Mouse (Mus musculus) embryonic facial prominence, embryonic 10.5 days (tissue): ENCODE measurements around the gene Mfsd4a. TPM values are rescaled to one million over a fixed set of nuclear protein-coding genes. Genes with fewer than 3 reads are reported as not detected.

Source experiments
- DNase-seq: peaks from one replicate; pipeline ENCODE4 v3.0.0-alpha.2; 2017; ENCODE audit warnings: low spot score
- H3K27ac ChIP-seq: fragments of 300-500 bp; sonication (generic); replicated peaks from 2 replicates; pipeline ENCODE4 v1.5.1; 2016; ENCODE audit warnings: mild to moderate bottlenecking
- H3K27me3 ChIP-seq: fragments of 300-500 bp; sonication (generic); replicated peaks from 2 replicates; pipeline ENCODE4 v1.6.1; 2016; ENCODE audit warnings: low read depth, mild to moderate bottlenecking; ENCODE audit not compliant: poor library complexity, severe bottlenecking
- H3K36me3 ChIP-seq: fragments of 300-500 bp; sonication (generic); replicated peaks from 2 replicates; pipeline ENCODE4 v1.6.1; 2016; ENCODE audit warnings: mild to moderate bottlenecking, moderate library complexity
- H3K4me1 ChIP-seq: fragments of 300-500 bp; sonication (generic); 2 replicates; pipeline ENCODE4 v1.6.1; 2016
- H3K4me3 ChIP-seq: fragments of 300-500 bp; sonication (generic); 2 replicates; pipeline ENCODE4 v1.5.1; 2016; ENCODE audit warnings: mild to moderate bottlenecking, moderate library complexity
- H3K9me3 ChIP-seq: fragments of 300-500 bp; sonication (generic); 2 replicates; pipeline ENCODE4 v1.6.1; 2016; ENCODE audit warnings: mild to moderate bottlenecking
- WGBS: fragments of 180-500 bp; shearing (Covaris S2); methylation state at CpG from one replicate; pipeline ENCODE4 v1.1.7; 2016; 5-methylcytosine and 5-hydroxymethylcytosine counted together
- polyA plus RNA-seq: library from polyadenylated mRNA; unstranded; fragments of >200 nt; fragmentation: Nextera tagmentation; extraction: Ambion mirVana; gene quantifications from 2 replicates; pipeline ENCODE4 v1.2.1, GENCODE M21; 2016

Mfsd4a gene
- polyA plus RNA-seq, 1 experiment from 2014 or later: 12.5 TPM

DNA sequence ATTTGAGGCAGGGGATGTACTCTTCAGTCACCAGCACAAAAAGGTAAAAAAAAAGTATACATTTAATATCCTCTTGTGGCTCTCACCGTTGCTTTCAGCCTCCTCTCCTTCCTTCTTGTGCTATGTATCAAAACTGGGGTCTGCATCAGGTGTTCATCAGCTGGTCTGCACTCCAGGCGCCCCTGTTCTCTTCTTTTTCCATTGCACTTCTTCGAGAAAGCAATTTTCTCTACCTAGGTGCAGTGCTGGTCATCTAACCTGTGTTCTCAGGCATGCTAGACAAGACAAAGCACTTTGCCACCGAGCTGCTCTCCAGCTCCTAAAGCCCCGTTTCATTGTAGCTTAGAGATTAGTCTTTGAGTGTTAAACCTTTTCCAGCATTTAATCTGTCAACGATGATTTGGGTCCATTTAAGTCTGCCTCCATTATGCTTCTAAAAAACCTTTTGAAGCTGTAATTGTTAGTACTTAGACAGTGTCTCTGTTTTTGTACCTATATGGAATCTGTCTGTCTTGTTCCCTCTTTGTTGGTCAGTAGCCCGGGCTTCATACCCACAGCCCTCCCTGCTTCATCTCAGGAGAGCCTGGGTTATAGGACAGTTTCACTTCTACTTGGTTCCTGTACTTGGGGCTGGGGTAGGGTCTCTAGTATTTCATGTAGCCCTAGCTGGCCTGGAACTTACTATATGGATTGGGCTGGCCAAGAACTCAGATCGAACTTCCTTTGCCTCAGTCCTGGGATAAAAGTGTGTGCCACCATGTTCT lies 58.8 kb downstream of the Mfsd4a start:
- 49% methylated on average over 8 of the region's 8 CpGs for WGBS

DNA sequence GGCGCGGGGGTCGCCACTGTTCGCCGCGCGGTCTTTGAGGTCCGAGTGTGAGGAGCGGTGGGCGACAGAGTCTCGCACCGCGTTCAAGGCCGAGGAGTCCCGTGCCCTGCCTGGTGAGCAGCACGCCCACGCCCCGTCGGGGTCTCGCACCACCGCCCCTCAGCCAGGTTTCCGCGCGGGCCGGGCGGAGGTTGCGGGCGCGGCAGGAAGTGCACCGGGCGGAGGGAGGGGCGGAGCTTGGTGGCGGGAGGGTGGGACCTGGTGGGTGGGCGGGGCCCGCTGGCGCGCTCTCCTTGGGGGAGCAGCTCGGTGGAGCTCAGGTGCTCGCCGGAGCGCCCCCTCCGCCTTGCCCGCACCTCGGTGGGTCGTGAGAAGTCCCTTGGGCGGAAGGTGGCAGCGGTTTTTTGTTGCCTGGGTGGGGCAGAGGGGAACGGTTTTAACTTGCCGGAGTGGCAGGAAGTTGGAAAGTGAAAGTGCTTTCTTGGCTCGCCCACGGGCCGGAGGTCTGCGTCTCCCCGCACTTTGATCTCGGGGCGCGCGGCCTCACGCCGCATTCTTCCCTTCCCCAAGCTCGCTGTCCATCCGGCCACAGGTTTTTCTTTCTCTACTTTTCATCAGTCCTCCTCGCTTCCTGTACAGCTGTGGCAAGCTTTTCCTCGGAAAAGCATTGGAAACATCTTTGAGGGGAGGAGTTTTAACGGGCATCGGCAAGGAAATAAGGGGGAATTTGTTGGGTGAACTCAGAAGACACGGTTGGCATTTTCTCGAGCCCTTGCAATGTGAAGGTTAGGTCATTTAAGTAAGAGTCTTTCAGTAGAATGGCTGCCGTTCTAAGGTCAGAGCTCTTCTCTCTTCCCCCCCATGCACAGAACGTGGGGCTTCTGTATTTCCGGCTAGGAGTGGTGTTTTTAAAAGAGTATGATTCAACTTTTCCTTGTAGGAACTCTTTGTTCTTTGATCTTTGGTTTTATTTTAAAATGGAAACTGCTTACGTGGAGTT lies 59.7 kb downstream of the Mfsd4a start:
- Histone ChIP-seq H3K27me3 (no peaks in the 10 kb centered on the region), H3K9me3 (no peaks in the 10 kb centered on the region), H3K4me3 (peak overlapping the region; percentile 78), H3K4me1 (peaks cover 35% of the 10 kb centered on the region), H3K36me3 (no peaks in the 10 kb centered on the region), H3K27ac (peak overlapping the region; percentile 98)
- peak; percentile 94 for DNase-seq
- WGBS: 2% methylated on average over 72 of the region's 72 CpGs

More for the DNA sequence above, 58.8 kb downstream of the Mfsd4a start:
- Histone ChIP-seq H3K27me3 (no peaks in the 10 kb centered on the region), H3K27ac (peak overlapping the region; percentile 98), H3K4me1 (peaks cover 27% of the 10 kb centered on the region), H3K4me3 (peak overlapping the region; percentile 78), H3K9me3 (no peaks in the 10 kb centered on the region), H3K36me3 (no peaks in the 10 kb centered on the region; the same call in 1 of the 2 replicates)
- no peak for DNase-seq

DNA sequence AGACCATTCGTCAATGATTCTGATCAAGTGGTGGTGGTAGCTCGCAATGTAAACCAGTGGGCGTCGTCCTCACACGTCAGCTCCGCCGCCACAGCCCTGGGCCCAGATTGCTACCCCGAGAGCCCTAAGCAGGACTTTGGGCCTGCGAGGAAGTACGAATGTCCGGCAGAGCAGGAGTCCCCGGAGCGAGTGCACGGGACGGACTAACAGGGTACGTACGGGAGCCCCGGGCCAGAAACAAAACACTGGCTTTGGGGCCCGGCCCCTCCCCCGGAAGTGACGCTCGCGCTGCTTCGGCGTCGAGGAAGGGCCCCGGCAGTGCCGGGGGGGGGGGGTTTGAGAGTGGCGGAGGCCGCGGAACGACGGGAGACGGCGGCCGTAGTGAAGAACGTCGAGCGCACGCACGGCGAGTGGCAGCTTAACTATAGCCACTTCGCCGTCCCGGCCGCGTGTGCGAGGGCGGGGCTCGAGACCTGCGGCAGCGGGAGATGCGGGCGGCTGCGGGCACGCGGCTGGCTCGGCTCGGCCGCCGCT lies 60.5 kb downstream of the Mfsd4a start, which contains the start of gene Elk4:
Gene Elk4 (plus strand): TSS at position 326 of the 534 bp plus-strand sequence.
- DNase-seq: peak; percentile 95
- Histone ChIP-seq H3K27me3 (no peaks in the 10 kb centered on the region), H3K27ac (peak within 1 kb of the TSS; percentile 98), H3K4me1 (peaks cover 35% of the 10 kb centered on the region), H3K9me3 (no peaks in the 10 kb centered on the region), H3K4me3 (peak within 1 kb of the TSS; percentile 78), H3K36me3 (no peaks in the 10 kb centered on the region)
- under 1% methylated on average over 61 of the region's 61 CpGs for WGBS

DNA sequence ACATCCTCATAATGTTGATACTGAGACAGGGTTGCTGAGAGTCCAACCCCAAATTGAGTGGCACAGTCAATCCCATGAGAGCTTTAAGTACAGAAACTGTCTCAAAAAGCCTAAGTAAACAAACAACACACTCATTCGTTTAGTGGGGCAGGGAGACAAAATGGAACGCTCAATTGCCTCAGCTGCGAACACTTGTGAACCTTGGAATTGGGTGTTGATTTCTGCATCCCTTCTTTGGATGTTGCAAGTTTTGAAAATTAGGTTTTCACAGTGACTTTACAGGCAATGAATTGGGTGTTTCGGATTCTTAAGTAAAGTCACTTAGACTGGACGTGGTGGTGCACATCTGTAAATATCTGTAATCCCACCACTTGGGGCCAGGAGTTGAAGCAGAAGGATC lies 61.1 kb downstream of the Mfsd4a start:
- H3K27ac ChIP-seq: peak overlapping the region; percentile 98; the same call in 1 of the 2 replicates
- DNase-seq: no peak
- H3K4me1 ChIP-seq: peaks cover 35% of the 10 kb centered on the region
- WGBS: 35% methylated on average over 5 of the region's 5 CpGs
- H3K4me3 ChIP-seq: peak overlapping the region; percentile 78
- H3K9me3 ChIP-seq: no peaks in the 10 kb centered on the region
- H3K36me3 ChIP-seq: no peaks in the 10 kb centered on the region
- no peaks in the 10 kb centered on the region for H3K27me3 ChIP-seq

DNA sequence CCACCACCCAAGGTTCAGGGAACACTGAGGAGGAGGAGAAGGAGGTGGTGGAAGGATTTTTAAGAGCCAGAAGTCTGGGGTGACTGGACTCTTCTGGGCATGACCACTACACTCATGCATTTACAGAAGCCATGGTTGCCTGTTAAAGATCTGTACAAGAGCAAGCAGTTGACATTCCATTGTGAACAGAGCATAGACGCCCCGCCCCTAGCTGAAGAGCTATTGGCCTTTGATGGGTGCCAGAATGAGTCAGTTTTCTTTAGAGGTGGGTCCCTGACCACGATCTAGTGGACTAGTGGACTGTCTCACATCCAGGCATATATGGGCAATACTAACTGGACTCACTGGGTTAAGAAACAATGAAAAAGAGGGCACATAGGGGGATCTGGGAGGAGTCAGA lies 61.8 kb downstream of the Mfsd4a start:
- no peaks in the 10 kb centered on the region for H3K27me3 ChIP-seq
- DNase-seq: no peak
- 91% methylated on average over 3 of the region's 3 CpGs for WGBS
- H3K36me3 ChIP-seq: no peaks in the 10 kb centered on the region
- no peaks in the 10 kb centered on the region for H3K9me3 ChIP-seq
- peaks cover 35% of the 10 kb centered on the region for H3K4me1 ChIP-seq
- H3K4me3 ChIP-seq: no peak overlapping the region
- H3K27ac ChIP-seq: no peak overlapping the region

DNA sequence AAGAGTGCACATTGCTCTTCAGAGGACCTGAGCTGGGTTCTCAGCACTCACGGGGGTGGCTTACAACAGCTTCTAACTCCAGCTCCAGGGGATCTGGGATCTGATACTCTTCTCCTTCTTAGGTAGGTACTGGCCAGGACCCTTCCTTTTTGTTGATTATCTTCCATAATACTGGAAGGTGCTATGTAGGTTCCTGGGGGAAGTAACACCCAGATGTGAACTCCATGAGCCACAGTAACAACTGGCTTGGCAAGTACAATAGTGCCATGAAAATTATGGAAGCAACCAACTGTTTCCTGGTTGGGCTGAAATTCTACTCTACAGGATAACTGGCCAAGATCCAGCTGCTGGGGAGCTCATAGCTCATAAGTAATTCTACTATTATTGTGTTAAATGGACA lies 62.4 kb downstream of the Mfsd4a start:
- Histone ChIP-seq H3K27ac (no peak overlapping the region), H3K9me3 (no peaks in the 10 kb centered on the region), H3K4me1 (peaks cover 35% of the 10 kb centered on the region), H3K27me3 (no peaks in the 10 kb centered on the region), H3K4me3 (no peak overlapping the region), H3K36me3 (no peaks in the 10 kb centered on the region)
- DNase-seq: no peak
- WGBS: 87% methylated on average over 1 of the region's 1 CpGs

DNA sequence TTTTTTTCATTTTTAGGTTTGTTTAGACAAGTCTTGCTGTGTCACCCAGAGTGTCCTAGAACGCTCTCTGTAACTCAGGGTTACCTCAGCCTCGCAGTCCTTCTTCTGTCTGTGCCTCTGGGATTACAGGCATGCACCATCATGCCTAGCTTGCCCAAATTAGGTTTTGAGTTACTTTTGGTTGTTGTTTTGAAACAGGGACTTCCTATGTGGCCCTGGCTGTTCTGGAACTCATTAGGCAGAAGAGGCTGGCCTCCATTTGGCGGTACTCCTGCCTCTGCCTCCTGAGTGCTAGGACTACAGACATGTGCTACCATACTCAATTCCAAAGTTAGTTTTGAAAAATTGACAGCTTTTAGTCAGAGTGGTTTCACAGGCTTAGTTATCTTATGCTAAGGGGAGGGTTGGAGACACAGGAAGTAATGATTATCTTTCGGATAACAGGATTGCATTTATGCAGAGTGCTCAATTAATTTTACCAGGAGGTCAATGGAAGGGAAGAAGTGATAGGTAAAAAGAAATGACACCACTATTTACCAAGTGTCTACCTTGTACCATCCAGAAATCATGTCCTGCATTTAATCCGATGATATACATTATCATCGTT lies 63.2 kb downstream of the Mfsd4a start:
- WGBS: 73% methylated on average over 6 of the region's 6 CpGs
- H3K4me3 ChIP-seq: no peak overlapping the region
- H3K9me3 ChIP-seq: no peaks in the 10 kb centered on the region
- H3K27ac ChIP-seq: no peak overlapping the region
- peaks cover 32% of the 10 kb centered on the region for H3K4me1 ChIP-seq
- H3K27me3 ChIP-seq: no peaks in the 10 kb centered on the region
- H3K36me3 ChIP-seq: no peaks in the 10 kb centered on the region
- DNase-seq: no peak

DNA sequence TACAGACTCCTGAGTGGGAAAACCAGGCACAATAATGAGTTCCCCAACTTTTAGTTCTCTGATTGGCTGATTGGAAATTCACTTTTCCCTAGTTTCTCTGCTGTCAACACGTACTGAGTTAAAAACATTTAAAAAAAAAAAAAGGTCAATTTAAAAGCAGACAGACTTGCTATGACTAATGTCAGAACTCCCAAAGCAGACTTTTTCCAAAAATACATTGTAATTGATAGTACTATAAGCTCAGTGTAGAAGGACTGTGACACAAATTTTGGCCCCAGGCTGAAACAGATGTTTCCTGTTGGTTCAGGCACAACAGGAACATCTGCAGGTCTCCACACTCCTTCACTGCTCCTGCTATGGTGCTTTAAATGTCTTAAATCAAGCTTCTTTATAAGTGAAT lies 64.0 kb downstream of the Mfsd4a start:
- DNase-seq: no peak
- WGBS: 54% methylated on average over 1 of the region's 1 CpGs

DNA sequence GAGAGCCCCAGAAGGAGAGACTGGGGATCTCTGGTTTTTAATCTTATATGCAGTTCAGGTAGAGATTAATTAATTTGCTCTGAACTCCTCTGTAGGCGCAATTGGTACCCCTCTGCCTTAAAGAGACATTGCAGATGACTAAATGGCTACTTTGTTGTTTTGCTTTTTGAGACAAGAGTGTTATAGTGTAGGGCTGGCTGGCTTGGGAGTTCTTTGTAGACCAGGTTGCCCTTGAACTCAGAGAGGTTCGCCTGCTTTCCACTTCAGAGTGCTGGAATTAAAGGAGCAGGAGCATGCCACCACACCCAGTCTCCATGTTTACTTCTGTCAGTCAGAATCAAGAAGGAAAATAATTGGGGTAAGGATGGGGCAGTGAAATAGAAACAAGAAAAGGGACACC lies 64.8 kb downstream of the Mfsd4a start:
- H3K27ac ChIP-seq: no peak overlapping the region
- H3K27me3 ChIP-seq: no peaks in the 10 kb centered on the region
- peaks cover 19% of the 10 kb centered on the region; the same call in 1 of the 2 replicates for H3K4me1 ChIP-seq
- 63% methylated on average over 2 of the region's 2 CpGs for WGBS
- H3K9me3 ChIP-seq: no peaks in the 10 kb centered on the region
- no peak for DNase-seq
- no peak overlapping the region for H3K4me3 ChIP-seq
- no peaks in the 10 kb centered on the region for H3K36me3 ChIP-seq

More for the DNA sequence above, 64.0 kb downstream of the Mfsd4a start:
- H3K4me3 ChIP-seq: no peak overlapping the region
- peaks cover 24% of the 10 kb centered on the region for H3K4me1 ChIP-seq
- H3K27ac ChIP-seq: no peak overlapping the region
- no peaks in the 10 kb centered on the region for H3K27me3 ChIP-seq
- H3K9me3 ChIP-seq: no peaks in the 10 kb centered on the region
- H3K36me3 ChIP-seq: no peaks in the 10 kb centered on the region

DNA sequence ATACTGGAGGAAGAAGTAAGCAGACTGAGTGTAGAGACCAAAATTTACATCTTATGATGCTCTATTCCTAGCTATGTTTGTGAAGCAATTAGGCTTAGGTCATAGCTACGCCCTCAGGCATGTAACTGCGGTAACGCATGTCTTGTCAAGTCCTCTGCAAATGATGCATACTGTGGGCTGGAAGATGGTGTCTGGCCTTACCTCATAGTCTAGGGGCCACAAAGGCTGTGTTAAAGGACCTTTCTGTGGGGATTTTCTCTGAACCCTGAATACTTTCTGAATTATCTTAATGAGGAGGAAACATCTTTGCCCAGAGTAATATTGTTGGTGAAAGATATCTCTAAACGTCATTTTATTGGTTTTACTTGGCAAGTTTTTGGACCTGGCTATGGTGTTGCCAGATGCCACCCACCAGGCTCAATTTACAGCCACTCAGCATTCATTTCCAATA lies 66.0 kb downstream of the Mfsd4a start:
- no peak for DNase-seq
- Histone ChIP-seq H3K27ac (no peak overlapping the region), H3K4me1 (peaks cover 19% of the 10 kb centered on the region; the same call in 1 of the 2 replicates), H3K9me3 (no peaks in the 10 kb centered on the region), H3K36me3 (no peaks in the 10 kb centered on the region), H3K27me3 (no peaks in the 10 kb centered on the region), H3K4me3 (no peak overlapping the region)
- 72% methylated on average over 4 of the region's 4 CpGs for WGBS

DNA sequence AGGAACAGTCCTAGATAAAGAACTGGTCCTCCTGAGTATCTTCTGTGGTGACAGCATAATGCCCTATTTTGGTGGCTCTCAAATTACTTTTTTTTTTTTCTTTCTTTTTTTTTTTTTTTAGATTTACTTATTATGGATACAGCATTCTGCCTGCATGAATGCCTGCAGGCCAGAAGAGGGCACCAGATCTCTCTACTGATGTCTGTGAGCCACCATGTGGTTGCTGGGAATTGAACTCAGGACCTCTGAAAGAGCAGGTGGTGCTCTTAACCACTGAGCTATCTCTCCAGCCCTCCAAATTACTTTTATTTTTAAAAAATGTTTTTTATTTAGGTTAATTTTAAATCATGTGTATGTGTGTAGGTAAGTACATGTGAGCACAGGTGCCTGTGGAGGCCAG lies 67.4 kb downstream of the Mfsd4a start:
- DNase-seq: no peak
- Histone ChIP-seq H3K27me3 (no peaks in the 10 kb centered on the region), H3K9me3 (no peaks in the 10 kb centered on the region), H3K36me3 (no peaks in the 10 kb centered on the region), H3K4me1 (peaks cover 15% of the 10 kb centered on the region; the same call in 1 of the 2 replicates), H3K27ac (no peak overlapping the region), H3K4me3 (no peak overlapping the region)

DNA sequence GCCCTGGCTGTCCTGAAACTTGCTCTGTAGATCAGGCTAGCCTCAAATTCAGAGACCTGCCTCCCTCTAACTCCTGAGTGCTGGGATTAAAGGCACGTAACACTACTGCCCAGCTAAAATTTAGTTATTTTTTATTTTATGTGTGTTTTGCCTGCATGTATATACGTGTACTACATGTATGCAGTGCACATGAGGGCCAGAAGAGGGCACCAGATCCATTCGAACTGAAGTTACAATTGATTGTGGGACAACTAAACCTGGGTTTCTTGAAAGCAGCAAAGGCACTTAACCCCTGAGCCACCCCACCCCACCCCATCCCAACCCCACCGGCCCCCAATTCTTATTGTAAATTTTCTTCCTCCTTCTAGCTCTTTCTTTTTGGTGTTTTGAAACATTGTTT lies 72.8 kb downstream of the Mfsd4a start:
- H3K9me3 ChIP-seq: no peaks in the 10 kb centered on the region
- no peaks in the 10 kb centered on the region for H3K4me1 ChIP-seq
- no peaks in the 10 kb centered on the region for H3K27me3 ChIP-seq
- 35% methylated on average over 4 of the region's 4 CpGs for WGBS
- peak; percentile 61 for DNase-seq
- H3K4me3 ChIP-seq: no peak overlapping the region
- no peaks in the 10 kb centered on the region for H3K36me3 ChIP-seq
- no peak overlapping the region for H3K27ac ChIP-seq
